Mouse (Mus musculus) liver, embryonic 12.5 days (tissue): ENCODE data around the gene Gm29609. TPM values are rescaled to one million over a fixed set of nuclear protein-coding genes. Genes with fewer than 3 reads are reported as not detected.

Experiments used
- polyA plus RNA-seq: library from polyadenylated mRNA; unstranded; fragments of >200 nt; fragmentation: Nextera tagmentation; extraction: Ambion mirVana; gene quantifications from 2 replicates; pipeline ENCODE4 v1.2.1, GENCODE M21; 2016

The Gm29609 gene
- polyA plus RNA-seq, 1 experiment from 2014 or later = 1.3 TPM

Other genes with a start within 250 kb of the Gm29609 start
- gene Cgref1, start 234.3 kb downstream of the Gm29609 start, polyA plus RNA-seq = 4.2 and 5.1 TPM in 2 replicates
- 110 and 111 TPM in 2 replicates for gene Preb, start 219.6 kb downstream of the Gm29609 start, polyA plus RNA-seq
- 0.06 and 0.08 TPM in 2 replicates for gene Tcf23, start 211.2 kb downstream of the Gm29609 start, polyA plus RNA-seq
- gene Atraid, start 131.6 kb downstream of the Gm29609 start, polyA plus RNA-seq = 47.4 and 54.5 TPM in 2 replicates
- gene Slc5a6, start 131.0 kb downstream of the Gm29609 start, polyA plus RNA-seq = 6.9 and 7.0 TPM in 2 replicates
- 43.6 and 44.5 TPM in 2 replicates for gene Cad, start 125.1 kb downstream of the Gm29609 start, polyA plus RNA-seq
- not detected in 2 replicates for gene Dnajc5g, start 73.6 kb downstream of the Gm29609 start, polyA plus RNA-seq
- 0.26 and 0.48 TPM in 2 replicates for gene Slc30a3, start 71.7 kb downstream of the Gm29609 start, polyA plus RNA-seq
- gene Trim54, start 63.2 kb downstream of the Gm29609 start, polyA plus RNA-seq = 0.12 TPM in 1 of 2 replicates, not detected in the other
- not detected in 2 replicates for gene Ucn, start 41.1 kb downstream of the Gm29609 start, polyA plus RNA-seq
- gene Mpv17, start 25.7 kb downstream of the Gm29609 start, polyA plus RNA-seq = 25.8 and 27.0 TPM in 2 replicates
- 51.5 and 53.1 TPM in 2 replicates for gene Gtf3c2, start 233 bp upstream of the Gm29609 start, polyA plus RNA-seq
- gene Snx17, start 13.3 kb upstream of the Gm29609 start, polyA plus RNA-seq = 58.2 and 62.3 TPM in 2 replicates
- gene Eif2b4, start 13.5 kb upstream of the Gm29609 start, polyA plus RNA-seq = 67.2 and 73.1 TPM in 2 replicates
- 4.5 and 7.2 TPM in 2 replicates for gene Zfp513, start 22.4 kb upstream of the Gm29609 start, polyA plus RNA-seq
- 195 and 204 TPM in 2 replicates for gene Ppm1g, start 40.8 kb upstream of the Gm29609 start, polyA plus RNA-seq
- 60.1 and 64.8 TPM in 2 replicates for gene Nrbp1, start 61.0 kb upstream of the Gm29609 start, polyA plus RNA-seq
- not detected in 2 replicates for gene Gm9970, start 61.3 kb upstream of the Gm29609 start, polyA plus RNA-seq
- gene Krtcap3, start 71.8 kb upstream of the Gm29609 start, polyA plus RNA-seq = 4.6 and 6.1 TPM in 2 replicates
- gene Ift172, start 111.2 kb upstream of the Gm29609 start, polyA plus RNA-seq = 8.7 and 10.3 TPM in 2 replicates
- gene Fndc4, start 116.2 kb upstream of the Gm29609 start, polyA plus RNA-seq = 13.9 and 15.7 TPM in 2 replicates
- 10.3 and 11.2 TPM in 2 replicates for gene Gckr, start 117.5 kb upstream of the Gm29609 start, polyA plus RNA-seq